Mouse (Mus musculus) liver, adult 2 months (tissue): ENCODE measurements around the gene Fam71b.

Source experiments
- CTCF ChIP-seq: fragments of 200-500 bp; IDR thresholded peaks from 2 replicates; pipeline ENCODE4 v1.5.1; 2011; ENCODE audit warnings: low read depth, low read length, control low read depth
- POLR2A ChIP-seq: fragments of 200-500 bp; IDR thresholded peaks from 2 replicates; pipeline ENCODE4 v1.6.1; 2011; ENCODE audit warnings: low read length, control low read depth; ENCODE audit not compliant: insufficient read depth; ENCODE audit errors: extremely low read depth

DNA sequence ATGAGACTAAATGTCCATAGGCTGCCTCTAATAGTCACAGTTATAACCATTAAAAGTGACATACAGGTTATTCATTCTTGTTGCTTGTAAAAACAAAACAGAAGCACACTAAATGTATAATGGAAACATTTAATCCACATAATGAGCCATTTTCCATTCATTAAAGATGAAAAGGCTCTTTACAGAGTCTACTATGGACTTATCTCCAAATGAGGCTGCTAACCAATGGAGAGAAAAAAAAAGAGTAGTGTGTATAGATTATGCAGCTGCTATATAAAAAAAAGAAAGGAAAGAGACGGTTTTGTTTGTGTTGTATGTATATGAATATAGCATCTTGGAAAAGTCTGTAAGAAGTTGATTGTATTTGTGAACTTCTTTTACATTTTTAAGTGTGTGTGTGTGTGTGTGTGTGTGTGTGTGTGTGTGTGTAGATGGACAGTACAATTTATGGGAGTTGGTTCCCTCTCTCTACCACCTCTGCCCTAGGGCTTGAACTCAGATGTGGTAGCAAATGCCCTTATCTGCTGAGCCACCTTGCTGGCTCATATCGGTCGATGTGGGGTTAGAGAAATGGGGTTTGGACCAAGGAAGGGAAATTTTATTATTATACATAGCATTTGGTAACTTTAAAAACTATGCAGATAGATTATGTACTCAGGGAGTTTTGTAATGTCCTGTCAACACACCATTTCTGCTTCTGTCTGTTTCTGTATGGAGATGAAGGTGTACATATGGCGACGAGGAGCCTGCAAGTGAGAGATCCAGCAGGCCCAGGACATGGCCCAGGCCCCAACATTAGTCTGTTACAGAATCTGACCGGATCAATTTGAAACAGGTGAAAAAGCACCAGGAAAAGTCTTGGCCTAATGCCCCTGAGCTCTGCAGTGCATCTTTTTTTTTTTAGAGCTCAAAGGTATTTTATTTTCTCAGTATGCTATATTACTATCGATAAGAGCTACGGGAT lies 18.3 kb upstream of the Fam71b start:
- TF ChIP-seq CTCF (no peak), POLR2A (no peak)
